Mouse (Mus musculus): Measurements from ENCODE around the gene 1500009C09Rik.

The 1500009C09Rik gene

GRCm38 (mm10) chr15:82247131-82247776 lies 4.9 kb upstream of the 1500009C09Rik start:
- no peak for DNase-seq (ENCODE audit: low spot score in 2 of 2)

- DNase-seq (ENCODE audit: low spot score in 2 of 2): no peak
These were observed 618 bp upstream of the 1500009C09Rik start for GRCm38 (mm10) chr15:82251579-82251978.

GRCm38 (mm10) chr15:82255248-82255647 lies 3.1 kb downstream of the 1500009C09Rik start:
- DNase-seq (ENCODE audit: low spot score in 2 of 2): peak in 1 of 2 experiments; percentile 44

- peak; percentile 83 to 94 for DNase-seq (ENCODE audit: low spot score in 2 of 2)
These were observed 3.8 kb downstream of the 1500009C09Rik start for GRCm38 (mm10) chr15:82255944-82256383.

GRCm38 (mm10) chr15:82259510-82259909 lies 7.3 kb downstream of the 1500009C09Rik start:
- DNase-seq (ENCODE audit: low spot score in 2 of 2): peak in 1 of 2 experiments; percentile 79

GRCm38 (mm10) chr15:82266356-82266755 lies 14.2 kb downstream of the 1500009C09Rik start:
- DNase-seq (ENCODE audit: low spot score in 2 of 2): peak; percentile 76 to 77

GRCm38 (mm10) chr15:82268185-82268584 lies 16.0 kb downstream of the 1500009C09Rik start:
- peak in 1 of 2 experiments; percentile 36 for DNase-seq (ENCODE audit: low spot score in 2 of 2)

GRCm38 (mm10) chr15:82268783-82269182 lies 16.6 kb downstream of the 1500009C09Rik start:
- DNase-seq (ENCODE audit: low spot score in 2 of 2): no peak

- peak; percentile 69 to 71 for DNase-seq (ENCODE audit: low spot score in 2 of 2)
These were observed 19.0 kb downstream of the 1500009C09Rik start for GRCm38 (mm10) chr15:82271201-82271600.

- DNase-seq (ENCODE audit: low spot score in 2 of 2): no peak
These were observed 20.1 kb downstream of the 1500009C09Rik start for GRCm38 (mm10) chr15:82272295-82272694.

- no peak for DNase-seq (ENCODE audit: low spot score in 2 of 2)
These were observed 22.4 kb downstream of the 1500009C09Rik start, which contains the start of gene Sept3 for GRCm38 (mm10) chr15:82274593-82274926. Gene Sept3 (plus strand): TSS chr15:82274893.

GRCm38 (mm10) chr15:82274927-82275901 lies 23.0 kb downstream of the 1500009C09Rik start:
- peak; percentile 80 to 84 for DNase-seq (ENCODE audit: low spot score in 2 of 2)

GRCm38 (mm10) chr15:82277591-82277990 lies 25.4 kb downstream of the 1500009C09Rik start:
- DNase-seq (ENCODE audit: low spot score in 2 of 2): peak; percentile 64 to 66

GRCm38 (mm10) chr15:82280638-82281037 lies 28.4 kb downstream of the 1500009C09Rik start:
- no peak for DNase-seq (ENCODE audit: low spot score in 2 of 2)

- no peak for DNase-seq (ENCODE audit: low spot score in 2 of 2)
These were observed 34.0 kb downstream of the 1500009C09Rik start for GRCm38 (mm10) chr15:82286157-82286556.

GRCm38 (mm10) chr15:82290252-82290651 lies 38.1 kb downstream of the 1500009C09Rik start:
- DNase-seq (ENCODE audit: low spot score in 2 of 2): no peak

GRCm38 (mm10) chr15:82292851-82293250 lies 40.7 kb downstream of the 1500009C09Rik start:
- DNase-seq (ENCODE audit: low spot score in 2 of 2): no peak

- DNase-seq (ENCODE audit: low spot score in 2 of 2): peak in 1 of 2 experiments; percentile 29
These were observed 41.1 kb downstream of the 1500009C09Rik start for GRCm38 (mm10) chr15:82293271-82293711.

GRCm38 (mm10) chr15:82294059-82294458 lies 41.9 kb downstream of the 1500009C09Rik start:
- DNase-seq (ENCODE audit: low spot score in 2 of 2): no peak

GRCm38 (mm10) chr15:82298764-82299561 lies 46.8 kb downstream of the 1500009C09Rik start, which contains the start of gene Wbp2nl:
Gene Wbp2nl (plus strand): TSS chr15:82298954.
- DNase-seq (ENCODE audit: low spot score in 2 of 2): no peak

- no peak for DNase-seq (ENCODE audit: low spot score in 2 of 2)
These were observed 54.9 kb downstream of the 1500009C09Rik start for GRCm38 (mm10) chr15:82307107-82307506.
